Mouse (Mus musculus) myocyte (in vitro differentiated cells): Measurements from ENCODE around the gene H2-T3.

Experiments
- POLR2A ChIP-seq: IDR thresholded peaks from one replicate; pipeline ENCODE4 v1.6.1; 2011; ENCODE audit warnings: low read depth, mild to moderate bottlenecking, control low read depth, moderate library complexity; ENCODE audit not compliant: insufficient read length
- USF1 ChIP-seq: IDR thresholded peaks from one replicate; pipeline ENCODE4 v1.6.1; 2011; ENCODE audit warnings: low read depth, mild to moderate bottlenecking, control low read depth, moderate library complexity

DNA sequence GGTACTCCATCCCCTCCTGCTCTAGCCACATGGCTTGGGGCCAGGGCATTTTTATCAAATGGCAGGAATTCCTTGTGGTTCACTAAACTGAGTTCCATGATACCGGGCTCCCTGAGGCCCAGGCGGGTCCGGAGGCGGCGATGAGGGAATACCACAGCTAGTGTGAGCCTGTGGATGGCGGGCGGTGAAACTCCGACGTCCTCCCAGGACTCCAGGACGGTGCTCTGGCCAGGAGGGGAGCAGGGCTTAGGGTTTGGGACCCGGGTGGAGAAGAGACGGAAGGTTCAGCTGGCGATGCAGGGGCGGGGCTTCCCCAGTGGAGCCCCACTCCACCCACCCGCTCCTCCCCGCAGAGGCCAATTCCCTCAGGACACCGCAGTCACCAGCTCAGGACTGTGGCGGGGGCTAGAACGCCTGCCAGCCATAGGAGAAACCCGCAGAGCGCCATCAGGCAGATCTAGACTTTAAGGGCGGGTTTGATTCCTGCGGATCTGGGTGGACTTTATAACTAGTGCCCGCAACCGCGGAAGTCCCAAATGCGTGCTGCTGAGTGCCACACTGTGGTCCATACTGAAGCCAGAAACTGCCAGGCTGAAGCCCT, 47.3 kb upstream of the H2-T3 start:
- TF ChIP-seq POLR2A, result no peak
- no peak for TF ChIP-seq USF1
